Mouse (Mus musculus): ENCODE measurements around the gene Heatr6. TPM values are rescaled to one million over a fixed set of nuclear protein-coding genes. Genes with fewer than 3 reads are reported as not detected.

The Heatr6 gene
- polyA plus RNA-seq, 1 experiment: 22.0 TPM

DNA sequence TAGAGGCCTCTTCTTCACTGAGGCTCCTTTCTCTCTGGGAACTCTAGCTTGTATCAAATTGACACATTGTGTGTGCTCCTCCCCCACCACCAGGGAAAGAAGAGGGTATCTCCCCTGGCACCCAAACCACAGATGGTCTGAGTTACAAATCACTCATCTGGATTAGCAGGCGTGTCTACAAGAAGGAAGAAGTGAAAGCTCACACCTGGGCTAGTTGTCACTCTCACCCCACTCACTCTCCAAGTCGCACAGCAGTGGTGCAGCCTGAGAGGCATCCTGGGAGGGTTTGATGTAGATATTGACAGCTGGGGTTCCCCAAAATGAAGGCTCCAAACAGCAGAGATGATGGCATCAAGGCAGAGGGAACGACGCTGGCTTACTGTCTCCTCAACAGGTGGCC lies 7.3 kb upstream of the Heatr6 start:
- no peak for TF ChIP-seq POLR2A (IDR thresholded peaks at IDR 0.05; ENCODE audit: low read depth, low read length)
- Histone ChIP-seq H3K27ac (ENCODE audit: insufficient read depth, low read length) (no peak overlapping the region), H3K4me1 (ENCODE audit: control insufficient read depth, insufficient read depth, low read length) (no peaks in the 10 kb centered on the region), H3K4me3 (ENCODE audit: insufficient read depth, low read length) (no peak overlapping the region)

DNA sequence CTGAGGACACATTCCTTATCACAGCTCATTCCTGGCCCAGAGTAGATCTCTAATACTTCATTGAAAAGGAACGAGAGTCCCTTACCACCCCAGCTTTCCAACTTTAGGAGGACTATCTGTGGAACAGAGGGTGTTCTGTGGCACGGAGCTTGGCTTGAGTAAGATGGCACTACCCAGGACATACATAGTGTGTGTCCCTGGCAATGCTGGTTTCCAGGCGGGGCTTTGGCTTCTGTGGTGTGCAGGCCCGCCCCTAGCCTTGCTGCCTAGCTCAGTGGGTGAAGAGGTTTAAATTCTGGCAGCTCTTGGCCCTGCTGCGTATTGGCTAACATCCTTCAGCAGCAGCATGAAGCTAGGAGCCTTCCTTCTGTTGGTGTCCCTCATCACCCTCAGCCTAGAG lies 6.8 kb upstream of the Heatr6 start, which contains the start of gene Wfdc21:
TSS of gene Wfdc21 (plus strand) at position 260 of the 400 bp plus-strand sequence.
- no peak within 1 kb of the TSS for H3K4me3 ChIP-seq (ENCODE audit: insufficient read depth, low read length)
- H3K4me1 ChIP-seq (ENCODE audit: control insufficient read depth, insufficient read depth, low read length): no peaks in the 10 kb centered on the region
- TF ChIP-seq CTCF (IDR thresholded peaks at IDR 0.05; ENCODE audit: borderline replicate concordance, insufficient read depth, low read length) (no peak), POLR2A (IDR thresholded peaks at IDR 0.05; ENCODE audit: low read depth, low read length) (no peak)
- H3K27ac ChIP-seq (ENCODE audit: insufficient read depth, low read length): no peak within 1 kb of the TSS

DNA sequence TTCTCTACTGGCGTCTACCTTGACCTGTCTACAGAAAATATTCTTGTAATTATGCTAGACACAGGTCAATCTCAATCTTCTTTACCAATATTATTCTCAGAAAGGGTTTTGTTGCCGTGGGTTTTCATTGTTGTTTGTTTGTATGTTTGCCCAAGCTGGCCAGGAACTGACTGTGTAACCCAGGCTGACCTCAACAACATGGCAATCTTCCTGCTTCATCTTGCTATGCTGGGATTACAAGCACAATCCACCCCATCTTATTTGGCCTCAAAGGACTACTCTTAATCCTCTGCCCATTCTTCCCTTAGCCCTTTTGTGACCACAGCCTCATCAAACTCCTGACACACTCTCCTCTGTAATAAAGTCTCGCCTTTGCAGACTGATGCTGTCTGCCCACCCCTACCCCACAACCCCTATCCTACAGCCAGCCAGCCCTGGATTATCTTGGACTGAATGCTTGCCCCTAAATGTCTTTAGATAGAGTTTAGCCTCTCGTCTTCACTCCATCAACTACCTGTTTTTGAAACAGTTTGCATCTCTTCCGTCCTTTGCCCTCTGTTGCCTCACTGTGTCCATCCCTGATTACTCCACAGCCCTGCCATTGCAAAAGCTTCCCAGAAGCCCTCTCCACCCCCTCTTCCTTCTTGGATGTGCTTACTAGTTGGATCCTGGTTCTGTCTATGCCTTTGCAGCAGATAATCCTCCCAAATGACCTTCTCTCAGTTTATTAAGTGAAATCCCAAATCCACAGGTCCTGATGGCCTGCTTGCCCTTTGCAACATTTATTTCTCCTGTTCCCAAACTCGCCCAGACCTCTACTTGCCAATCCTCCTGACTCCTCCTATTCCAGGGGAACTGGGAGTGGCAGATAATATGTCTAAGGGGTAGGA lies 5.9 kb upstream of the Heatr6 start:
- no peaks in the 10 kb centered on the region for H3K4me1 ChIP-seq (ENCODE audit: control insufficient read depth, insufficient read depth, low read length)
- TF ChIP-seq POLR2A (IDR thresholded peaks at IDR 0.05; ENCODE audit: low read depth, low read length) (no peak), CTCF (IDR thresholded peaks at IDR 0.05; ENCODE audit: borderline replicate concordance, insufficient read depth, low read length) (no peak)
- H3K27ac ChIP-seq (ENCODE audit: insufficient read depth, low read length): no peak overlapping the region
- H3K4me3 ChIP-seq (ENCODE audit: insufficient read depth, low read length): no peak overlapping the region

DNA sequence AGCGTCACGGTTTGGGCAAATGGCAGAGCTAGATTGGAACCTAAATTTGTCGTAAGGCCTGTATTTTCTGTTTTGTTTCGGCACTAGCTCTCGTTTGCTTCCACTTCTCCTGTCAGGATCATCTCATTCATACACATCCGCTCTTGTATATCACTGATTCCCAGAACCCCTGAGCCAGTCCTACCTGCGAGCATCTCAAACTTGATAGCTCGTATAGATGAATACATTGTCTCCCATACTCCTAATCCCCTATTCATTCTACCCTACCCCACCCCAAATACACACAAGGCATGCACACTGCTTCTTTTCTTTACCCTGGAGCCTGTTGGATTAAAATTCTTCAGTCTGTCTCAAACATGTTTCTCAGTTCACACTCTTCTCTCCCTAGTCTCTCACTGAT lies 731 bp downstream of the Heatr6 start:
- H3K27ac ChIP-seq (ENCODE audit: insufficient read depth, low read length): peak overlapping the region; percentile 49; the same call in 1 of the 2 replicates
- TF ChIP-seq POLR2A (IDR thresholded peaks at IDR 0.05; ENCODE audit: low read depth, low read length): no peak
- TF ChIP-seq CTCF (IDR thresholded peaks at IDR 0.05; ENCODE audit: borderline replicate concordance, insufficient read depth, low read length): no peak
- H3K4me3 ChIP-seq (ENCODE audit: insufficient read depth, low read length): peak overlapping the region; percentile 78
- H3K4me1 ChIP-seq (ENCODE audit: control insufficient read depth, insufficient read depth, low read length): no peaks in the 10 kb centered on the region

DNA sequence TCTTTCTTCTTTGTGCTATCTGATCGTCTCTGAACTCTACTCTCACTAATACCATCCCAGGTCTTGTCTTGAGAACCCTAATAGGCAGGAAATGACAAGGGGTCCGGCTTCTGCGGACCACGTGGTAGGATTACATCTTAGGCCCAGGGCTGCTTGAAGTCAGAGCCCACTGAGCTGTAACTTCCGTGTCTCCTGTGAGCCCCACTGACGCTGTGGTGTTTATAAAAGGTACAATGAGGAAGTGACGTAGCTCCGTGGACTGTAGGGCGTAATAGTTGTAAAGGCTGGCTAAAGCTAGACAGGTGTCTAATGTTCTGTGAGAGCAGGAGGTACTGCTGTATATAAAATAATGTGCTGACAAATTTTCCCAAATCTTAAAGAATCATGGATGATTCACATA lies 13.8 kb downstream of the Heatr6 start:
- Histone ChIP-seq H3K27ac (ENCODE audit: insufficient read depth, low read length) (no peak overlapping the region), H3K4me1 (ENCODE audit: control insufficient read depth, insufficient read depth, low read length) (no peaks in the 10 kb centered on the region), H3K4me3 (ENCODE audit: insufficient read depth, low read length) (no peak overlapping the region)
- TF ChIP-seq POLR2A (IDR thresholded peaks at IDR 0.05; ENCODE audit: low read depth, low read length): no peak
- TF ChIP-seq CTCF (IDR thresholded peaks at IDR 0.05; ENCODE audit: borderline replicate concordance, insufficient read depth, low read length): no peak

DNA sequence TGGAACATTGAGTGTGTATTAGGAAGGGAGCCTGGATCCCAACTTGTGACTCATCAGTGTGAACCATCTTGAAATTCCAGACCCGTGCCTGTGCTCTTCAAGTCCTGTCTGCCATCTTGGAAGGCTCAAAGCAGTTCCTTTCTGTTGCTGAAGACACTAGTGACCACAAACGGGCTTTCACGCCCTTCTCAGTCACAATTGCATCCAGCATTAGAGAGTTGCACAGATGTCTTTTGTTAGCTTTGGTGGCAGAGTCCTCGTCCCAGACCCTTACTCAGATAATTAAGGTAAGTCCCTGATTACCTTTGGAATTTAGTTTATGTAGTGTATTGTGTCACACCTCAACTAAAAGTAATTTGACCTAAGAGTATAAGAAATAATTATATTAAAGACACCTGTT lies 15.5 kb downstream of the Heatr6 start:
- H3K4me3 ChIP-seq (ENCODE audit: insufficient read depth, low read length): no peak overlapping the region
- TF ChIP-seq CTCF (IDR thresholded peaks at IDR 0.05; ENCODE audit: borderline replicate concordance, insufficient read depth, low read length): no peak
- no peak for TF ChIP-seq POLR2A (IDR thresholded peaks at IDR 0.05; ENCODE audit: low read depth, low read length)
- H3K27ac ChIP-seq (ENCODE audit: insufficient read depth, low read length): no peak overlapping the region
- H3K4me1 ChIP-seq (ENCODE audit: control insufficient read depth, insufficient read depth, low read length): no peaks in the 10 kb centered on the region

DNA sequence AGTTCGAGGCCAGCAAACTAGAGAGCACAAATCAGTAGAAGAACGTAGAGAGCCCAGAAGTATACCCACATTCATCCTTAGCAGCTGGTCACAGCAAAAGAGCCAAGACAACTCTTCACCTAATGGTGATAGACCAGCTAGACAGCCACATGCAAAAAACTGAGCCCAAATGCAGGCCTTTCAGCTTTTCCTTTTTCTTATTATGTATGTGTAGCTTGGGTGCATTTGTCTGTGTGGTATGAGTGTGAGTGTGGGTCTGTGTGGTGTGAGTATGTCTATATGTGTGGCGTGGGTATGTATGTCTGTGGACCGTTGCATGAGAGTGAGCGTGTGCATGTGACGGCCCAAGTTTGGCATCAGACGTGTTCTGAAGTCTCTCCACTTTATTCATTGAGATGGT lies 17.5 kb downstream of the Heatr6 start:
- Histone ChIP-seq H3K4me3 (ENCODE audit: insufficient read depth, low read length) (no peak overlapping the region), H3K4me1 (ENCODE audit: control insufficient read depth, insufficient read depth, low read length) (no peaks in the 10 kb centered on the region)
- TF ChIP-seq POLR2A (IDR thresholded peaks at IDR 0.05; ENCODE audit: low read depth, low read length) (no peak), CTCF (IDR thresholded peaks at IDR 0.05; ENCODE audit: borderline replicate concordance, insufficient read depth, low read length) (no peak)

DNA sequence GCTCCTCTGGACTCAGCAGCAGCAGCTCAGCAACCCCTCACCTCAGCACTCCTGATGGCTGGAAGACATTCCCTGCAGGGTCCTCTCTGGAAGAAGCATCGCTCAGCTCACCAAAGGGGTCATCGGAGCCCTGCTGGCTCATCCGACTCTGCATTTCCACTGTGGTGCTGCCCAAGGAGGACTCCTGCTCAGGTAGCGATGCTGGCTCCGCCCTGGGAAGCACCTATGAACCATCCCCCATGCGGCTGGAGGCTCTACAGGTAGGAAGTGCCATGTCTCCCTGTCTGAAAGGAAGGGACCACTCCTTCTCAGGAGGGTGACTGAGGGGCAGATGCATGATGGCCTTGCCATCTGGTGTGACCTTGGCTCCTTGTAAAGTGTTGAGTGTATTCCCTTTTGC lies 18.8 kb downstream of the Heatr6 start:
- H3K27ac ChIP-seq (ENCODE audit: insufficient read depth, low read length): no peak overlapping the region
- TF ChIP-seq CTCF (IDR thresholded peaks at IDR 0.05; ENCODE audit: borderline replicate concordance, insufficient read depth, low read length): no peak
- no peak for TF ChIP-seq POLR2A (IDR thresholded peaks at IDR 0.05; ENCODE audit: low read depth, low read length)
- no peaks in the 10 kb centered on the region for H3K4me1 ChIP-seq (ENCODE audit: control insufficient read depth, insufficient read depth, low read length)
- H3K4me3 ChIP-seq (ENCODE audit: insufficient read depth, low read length): no peak overlapping the region

More for the DNA sequence above, 17.5 kb downstream of the Heatr6 start:
- no peak overlapping the region for H3K27ac ChIP-seq (ENCODE audit: insufficient read depth, low read length)

DNA sequence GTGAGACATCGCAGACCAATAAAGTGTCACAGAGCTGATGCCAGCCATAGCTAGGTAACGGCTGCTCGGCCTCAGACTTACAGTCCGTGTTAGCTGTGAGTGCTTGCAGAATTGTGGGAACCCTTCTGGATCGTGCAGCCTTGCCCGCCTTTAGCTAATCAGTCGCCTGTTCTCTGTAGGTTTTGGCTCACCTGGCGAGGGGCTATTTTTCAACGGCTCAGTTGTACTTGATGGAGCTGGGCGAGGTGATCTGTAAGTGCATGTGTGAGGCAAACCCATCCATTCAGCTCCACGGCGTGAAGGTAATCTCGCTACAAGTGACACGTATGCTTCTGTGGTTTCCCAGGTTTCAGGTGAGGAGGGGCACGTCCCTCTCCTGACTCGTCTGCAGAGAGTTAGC lies 20.2 kb downstream of the Heatr6 start:
- Histone ChIP-seq H3K27ac (ENCODE audit: insufficient read depth, low read length) (no peak overlapping the region), H3K4me1 (ENCODE audit: control insufficient read depth, insufficient read depth, low read length) (no peaks in the 10 kb centered on the region), H3K4me3 (ENCODE audit: insufficient read depth, low read length) (no peak overlapping the region)
- TF ChIP-seq CTCF (IDR thresholded peaks at IDR 0.05; ENCODE audit: borderline replicate concordance, insufficient read depth, low read length) (no peak), POLR2A (IDR thresholded peaks at IDR 0.05; ENCODE audit: low read depth, low read length) (no peak)

DNA sequence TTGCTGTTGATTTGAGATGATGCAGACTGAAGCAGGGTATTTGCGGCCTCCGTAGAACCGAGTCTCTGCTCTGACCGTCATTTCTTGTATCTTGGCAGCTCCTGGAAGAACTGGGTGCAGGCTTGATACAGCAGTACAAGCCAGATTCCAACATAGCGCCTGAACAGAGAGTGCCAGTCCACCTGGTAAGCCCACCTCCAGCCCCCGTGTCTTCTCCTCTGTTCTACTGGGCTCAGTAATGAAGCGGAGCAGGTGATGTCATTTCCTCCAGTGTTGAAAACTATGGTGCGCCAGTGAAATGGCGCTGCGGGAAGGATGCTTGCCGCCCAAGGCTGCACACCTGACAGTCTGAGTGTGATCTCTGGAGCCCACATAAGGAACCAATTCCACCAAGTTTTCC lies 20.8 kb downstream of the Heatr6 start:
- TF ChIP-seq POLR2A (IDR thresholded peaks at IDR 0.05; ENCODE audit: low read depth, low read length) (no peak), CTCF (IDR thresholded peaks at IDR 0.05; ENCODE audit: borderline replicate concordance, insufficient read depth, low read length) (no peak)

More for the DNA sequence above, 20.8 kb downstream of the Heatr6 start:
- no peak overlapping the region for H3K27ac ChIP-seq (ENCODE audit: insufficient read depth, low read length)
- no peaks in the 10 kb centered on the region for H3K4me1 ChIP-seq (ENCODE audit: control insufficient read depth, insufficient read depth, low read length)
- H3K4me3 ChIP-seq (ENCODE audit: insufficient read depth, low read length): no peak overlapping the region
